Mouse (Mus musculus): Measurements from ENCODE around the gene Rab23.

Rab23 gene

GRCm38 (mm10) chr1:33766520-33767508 is 47.1 kb downstream of the Rab23 start:
- no peak for DNase-seq (ENCODE audit: low spot score in 2 of 2)

DNA sequence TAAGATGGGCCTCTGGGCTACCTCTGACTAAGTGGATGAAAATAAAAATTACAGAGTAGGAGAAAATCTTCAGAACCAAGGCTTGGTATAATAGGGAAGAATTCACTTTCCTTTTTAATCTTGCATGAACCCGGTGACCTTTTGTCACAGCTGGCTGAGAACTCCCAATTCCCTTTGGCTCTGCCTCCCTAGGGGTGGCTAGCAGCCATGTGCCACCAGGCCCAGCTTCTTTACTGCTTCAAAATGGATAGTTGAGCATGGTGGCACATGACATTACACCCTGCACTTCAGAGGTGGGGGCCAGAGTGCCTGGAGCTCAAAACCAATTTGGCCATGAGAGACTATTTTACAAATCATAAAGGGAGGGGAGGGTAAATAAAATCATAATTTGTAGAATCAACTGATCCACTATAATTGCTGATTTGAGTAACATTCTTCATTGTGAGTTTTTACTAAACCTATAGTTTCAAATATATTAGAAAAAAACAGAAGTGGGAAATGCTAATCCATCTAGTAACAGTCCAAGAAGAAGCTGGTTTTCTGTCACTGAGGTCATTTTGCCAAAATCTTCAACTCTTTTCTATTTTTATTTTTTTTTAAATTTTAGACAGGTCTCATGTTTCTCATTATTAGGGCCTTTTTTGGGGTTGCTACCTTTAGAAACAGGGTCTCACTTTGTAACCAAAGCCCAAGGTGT is 48.6 kb downstream of the Rab23 start:
- DNase-seq (ENCODE audit: low spot score in 2 of 2) = no peak

- DNase-seq (ENCODE audit: low spot score in 2 of 2) = no peak
Observed at GRCm38 (mm10) chr1:33768827-33769226, 49.1 kb downstream of the Rab23 start.

DNA sequence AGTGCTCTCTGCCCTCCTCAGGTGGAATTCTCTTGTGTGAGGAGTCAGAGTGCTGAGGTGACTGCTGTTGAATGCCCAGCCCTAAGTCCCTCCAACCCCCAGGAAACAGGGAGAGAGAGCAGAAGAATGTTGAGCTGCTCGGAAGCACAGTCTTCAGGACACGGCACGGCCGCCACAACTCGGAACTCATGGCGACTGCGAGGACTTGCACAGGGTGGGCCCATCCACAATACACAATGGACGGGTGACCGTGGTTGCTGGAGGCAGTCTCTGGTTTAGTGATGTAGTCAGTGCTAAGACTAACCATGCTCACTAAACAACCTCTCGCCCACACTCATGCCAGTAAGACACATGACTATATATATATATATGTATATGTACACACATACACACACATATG is 51.9 kb downstream of the Rab23 start:
- DNase-seq (ENCODE audit: low spot score in 2 of 2) = no peak

DNA sequence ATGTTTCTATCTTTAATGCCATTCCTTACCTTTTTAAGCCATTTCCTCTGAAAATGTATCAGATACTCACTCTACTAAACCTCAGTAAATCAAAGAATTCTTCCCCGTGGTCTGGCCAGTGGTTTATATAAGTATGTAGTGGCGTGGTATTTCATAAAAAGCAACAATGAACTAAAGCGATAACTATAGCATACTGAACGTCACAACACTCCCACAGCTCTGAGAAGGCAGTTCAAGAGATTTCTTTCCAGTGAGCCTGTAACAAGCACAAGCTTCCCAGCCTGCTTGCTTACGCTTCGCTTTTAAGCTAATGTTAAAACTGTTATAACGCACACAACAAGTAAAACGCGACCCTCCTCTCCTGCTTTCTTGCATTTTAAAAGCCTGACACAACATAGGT is 52.4 kb downstream of the Rab23 start:
- no peak for DNase-seq (ENCODE audit: low spot score in 2 of 2)

DNA sequence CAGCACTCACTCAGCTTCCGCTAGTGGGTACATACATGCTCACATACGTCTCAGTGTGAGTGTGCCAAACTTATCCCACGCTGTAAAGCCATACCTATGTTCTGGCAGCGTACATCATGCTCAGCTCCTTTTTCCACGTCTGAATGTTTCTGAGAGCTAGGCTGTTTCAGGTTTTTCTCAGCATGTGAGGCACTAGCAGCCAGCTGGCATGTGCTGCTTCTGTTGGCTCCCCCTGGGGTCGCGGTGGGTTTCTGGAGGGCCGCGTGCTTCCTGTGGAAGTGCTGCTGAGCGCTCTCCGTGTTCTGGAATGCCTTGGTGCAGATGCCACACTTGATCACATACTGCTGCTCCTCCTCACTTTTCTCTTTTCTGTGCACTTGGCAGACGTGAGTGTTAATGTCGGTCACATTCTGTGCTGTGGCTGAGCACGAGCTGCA is 56.5 kb downstream of the Rab23 start:
- DNase-seq (ENCODE audit: low spot score in 2 of 2) = no peak

DNA sequence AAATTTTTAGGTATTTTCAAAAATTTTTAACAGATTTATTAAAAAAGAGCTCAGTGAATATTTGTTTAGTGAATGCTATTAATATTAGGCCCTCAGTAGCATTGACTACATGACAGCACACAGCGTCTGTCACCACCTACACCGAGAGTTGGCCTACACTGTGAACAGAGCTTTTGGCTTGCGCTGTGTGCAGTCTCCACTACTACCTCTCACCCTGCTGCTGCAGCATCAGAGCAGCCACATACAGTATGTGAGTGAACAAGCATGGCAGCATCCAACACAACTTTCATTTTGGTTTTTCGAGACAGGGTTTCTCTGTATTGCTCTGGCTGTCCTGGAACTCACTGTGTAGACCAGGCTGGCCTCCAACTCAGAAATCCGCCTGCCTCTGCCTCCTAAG is 64.9 kb downstream of the Rab23 start:
- no peak for DNase-seq (ENCODE audit: low spot score in 2 of 2)

- DNase-seq (ENCODE audit: low spot score in 2 of 2) = no peak
Observed at GRCm38 (mm10) chr1:33788072-33788471, 68.4 kb downstream of the Rab23 start.

- no peak for DNase-seq (ENCODE audit: low spot score in 2 of 2)
Observed at GRCm38 (mm10) chr1:33788493-33788892, 68.8 kb downstream of the Rab23 start.

All from frontal cortex, postnatal 14 days (tissue).